Mouse (Mus musculus) olfactory bulb, adult 2 months (tissue): ENCODE measurements around the gene Rbm42.

Source experiments
- CTCF ChIP-seq: fragments of 200-500 bp; IDR thresholded peaks from 2 replicates; pipeline ENCODE4 v1.5.1; 2012; ENCODE audit warnings: low read depth, mild to moderate bottlenecking, low read length, moderate library complexity; ENCODE audit not compliant: insufficient read depth
- POLR2A ChIP-seq: fragments of 200-500 bp; IDR thresholded peaks from 2 replicates; pipeline ENCODE4 v1.6.1; 2012; ENCODE audit warnings: mild to moderate bottlenecking, low read depth, low read length, moderate library complexity; ENCODE audit not compliant: insufficient read depth

DNA sequence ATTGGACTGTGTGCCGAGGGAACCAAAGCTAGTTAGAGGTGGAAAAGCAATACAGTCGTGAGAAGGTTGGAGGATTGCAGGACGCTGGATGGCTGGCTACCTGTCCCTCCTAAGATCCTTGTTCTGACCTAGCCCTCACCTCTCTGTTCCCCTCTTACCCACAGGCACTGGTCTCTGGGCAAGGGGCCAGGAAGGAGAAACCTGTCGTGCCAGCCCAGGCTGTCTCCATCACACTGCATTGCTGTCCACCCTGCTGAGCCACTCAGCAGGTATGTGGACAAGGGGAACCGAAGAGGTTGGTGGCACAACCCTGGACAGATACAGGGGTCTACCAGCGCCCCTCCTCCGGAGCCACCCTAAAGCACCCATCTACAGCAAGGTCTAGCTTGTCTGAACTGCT is 49.5 kb downstream of the Rbm42 start:
- TF ChIP-seq POLR2A: no peak
- no peak for TF ChIP-seq CTCF
